Mouse (Mus musculus): ENCODE measurements around the gene Asic5. TPM values are rescaled to one million over a fixed set of nuclear protein-coding genes. Genes with fewer than 3 reads are reported as not detected.

Gene Asic5
- polyA plus RNA-seq, 1 experiment: 0.20 TPM

GRCm38 (mm10) chr3:81951785-81952184 is 30.3 kb upstream of the Asic5 start:
- no peak for TF ChIP-seq POLR2A (IDR thresholded peaks at IDR 0.05; ENCODE audit: control insufficient read depth, extremely low read depth, insufficient read depth, low read length, poor library complexity)
- TF ChIP-seq CTCF (IDR thresholded peaks at IDR 0.05; ENCODE audit: borderline replicate concordance, control insufficient read depth, extremely low read depth, insufficient read depth, low read length, poor library complexity): no peak
- 93% methylated on average over 2 of the region's 2 CpGs for WGBS
- no peak for DNase-seq

GRCm38 (mm10) chr3:81957484-81957883 is 24.6 kb upstream of the Asic5 start:
- TF ChIP-seq CTCF (IDR thresholded peaks at IDR 0.05; ENCODE audit: borderline replicate concordance, control insufficient read depth, extremely low read depth, insufficient read depth, low read length, poor library complexity) (no peak), POLR2A (IDR thresholded peaks at IDR 0.05; ENCODE audit: control insufficient read depth, extremely low read depth, insufficient read depth, low read length, poor library complexity) (no peak)
- no peak overlapping the region for H3K4me3 ChIP-seq (ENCODE audit: control insufficient read depth, insufficient read depth, low read length)
- H3K27me3 ChIP-seq (ENCODE audit: control insufficient read depth, insufficient read depth, low read length): no peaks in the 10 kb centered on the region
- H3K4me1 ChIP-seq (replicated peaks; ENCODE audit: control insufficient read depth, insufficient read depth, low read length): no peaks in the 10 kb centered on the region
- H3K36me3 ChIP-seq (ENCODE audit: control insufficient read depth, insufficient read depth, low read length): no peaks in the 10 kb centered on the region
- no peak overlapping the region for H3K27ac ChIP-seq (ENCODE audit: control insufficient read depth, insufficient read depth, low read length)
- no peak for DNase-seq
- WGBS: 85% methylated on average over 5 of the region's 5 CpGs

More at GRCm38 (mm10) chr3:81951785-81952184, 30.3 kb upstream of the Asic5 start:
- Histone ChIP-seq H3K4me1 (replicated peaks; ENCODE audit: control insufficient read depth, insufficient read depth, low read length) (no peaks in the 10 kb centered on the region), H3K27me3 (ENCODE audit: control insufficient read depth, insufficient read depth, low read length) (no peaks in the 10 kb centered on the region), H3K4me3 (ENCODE audit: control insufficient read depth, insufficient read depth, low read length) (no peak overlapping the region), H3K36me3 (ENCODE audit: control insufficient read depth, insufficient read depth, low read length) (no peaks in the 10 kb centered on the region), H3K27ac (ENCODE audit: control insufficient read depth, insufficient read depth, low read length) (no peak overlapping the region)

- H3K27me3 ChIP-seq (ENCODE audit: control insufficient read depth, insufficient read depth, low read length): no peaks in the 10 kb centered on the region
- H3K27ac ChIP-seq (ENCODE audit: control insufficient read depth, insufficient read depth, low read length): no peak overlapping the region
- TF ChIP-seq CTCF (IDR thresholded peaks at IDR 0.05; ENCODE audit: borderline replicate concordance, control insufficient read depth, extremely low read depth, insufficient read depth, low read length, poor library complexity) (no peak), POLR2A (IDR thresholded peaks at IDR 0.05; ENCODE audit: control insufficient read depth, extremely low read depth, insufficient read depth, low read length, poor library complexity) (no peak)
- no peaks in the 10 kb centered on the region for H3K36me3 ChIP-seq (ENCODE audit: control insufficient read depth, insufficient read depth, low read length)
- no peaks in the 10 kb centered on the region for H3K4me1 ChIP-seq (replicated peaks; ENCODE audit: control insufficient read depth, insufficient read depth, low read length)
- DNase-seq: no peak
- H3K4me3 ChIP-seq (ENCODE audit: control insufficient read depth, insufficient read depth, low read length): no peak overlapping the region
- WGBS: 81% methylated on average over 5 of the region's 5 CpGs
These were observed 20.8 kb upstream of the Asic5 start for GRCm38 (mm10) chr3:81961336-81961735.

GRCm38 (mm10) chr3:81963768-81964167 is 18.3 kb upstream of the Asic5 start:
- WGBS: 22% methylated on average over 5 of the region's 5 CpGs
- Histone ChIP-seq H3K4me3 (ENCODE audit: control insufficient read depth, insufficient read depth, low read length) (no peak overlapping the region), H3K36me3 (ENCODE audit: control insufficient read depth, insufficient read depth, low read length) (no peaks in the 10 kb centered on the region), H3K4me1 (replicated peaks; ENCODE audit: control insufficient read depth, insufficient read depth, low read length) (no peaks in the 10 kb centered on the region), H3K27ac (ENCODE audit: control insufficient read depth, insufficient read depth, low read length) (no peak overlapping the region), H3K27me3 (ENCODE audit: control insufficient read depth, insufficient read depth, low read length) (no peaks in the 10 kb centered on the region)
- DNase-seq: no peak
- TF ChIP-seq POLR2A (IDR thresholded peaks at IDR 0.05; ENCODE audit: control insufficient read depth, extremely low read depth, insufficient read depth, low read length, poor library complexity): no peak
- no peak for TF ChIP-seq CTCF (IDR thresholded peaks at IDR 0.05; ENCODE audit: borderline replicate concordance, control insufficient read depth, extremely low read depth, insufficient read depth, low read length, poor library complexity)

GRCm38 (mm10) chr3:81964596-81964995 is 17.5 kb upstream of the Asic5 start:
- no peak for DNase-seq
- WGBS: 72% methylated on average over 3 of the region's 3 CpGs
- Histone ChIP-seq H3K36me3 (ENCODE audit: control insufficient read depth, insufficient read depth, low read length) (no peaks in the 10 kb centered on the region), H3K27me3 (ENCODE audit: control insufficient read depth, insufficient read depth, low read length) (no peaks in the 10 kb centered on the region), H3K4me1 (replicated peaks; ENCODE audit: control insufficient read depth, insufficient read depth, low read length) (no peaks in the 10 kb centered on the region), H3K27ac (ENCODE audit: control insufficient read depth, insufficient read depth, low read length) (no peak overlapping the region), H3K4me3 (ENCODE audit: control insufficient read depth, insufficient read depth, low read length) (no peak overlapping the region)
- TF ChIP-seq CTCF (IDR thresholded peaks at IDR 0.05; ENCODE audit: borderline replicate concordance, control insufficient read depth, extremely low read depth, insufficient read depth, low read length, poor library complexity): no peak
- TF ChIP-seq POLR2A (IDR thresholded peaks at IDR 0.05; ENCODE audit: control insufficient read depth, extremely low read depth, insufficient read depth, low read length, poor library complexity): no peak

GRCm38 (mm10) chr3:81975607-81976006 is 6.5 kb upstream of the Asic5 start:
- no peak for DNase-seq
- H3K36me3 ChIP-seq (ENCODE audit: control insufficient read depth, insufficient read depth, low read length): no peaks in the 10 kb centered on the region
- no peak for TF ChIP-seq CTCF (IDR thresholded peaks at IDR 0.05; ENCODE audit: borderline replicate concordance, control insufficient read depth, extremely low read depth, insufficient read depth, low read length, poor library complexity)
- no peak for TF ChIP-seq POLR2A (IDR thresholded peaks at IDR 0.05; ENCODE audit: control insufficient read depth, extremely low read depth, insufficient read depth, low read length, poor library complexity)
- H3K4me3 ChIP-seq (ENCODE audit: control insufficient read depth, insufficient read depth, low read length): no peak overlapping the region
- no peaks in the 10 kb centered on the region for H3K4me1 ChIP-seq (replicated peaks; ENCODE audit: control insufficient read depth, insufficient read depth, low read length)
- WGBS: 90% methylated on average over 4 of the region's 4 CpGs
- no peak overlapping the region for H3K27ac ChIP-seq (ENCODE audit: control insufficient read depth, insufficient read depth, low read length)
- H3K27me3 ChIP-seq (ENCODE audit: control insufficient read depth, insufficient read depth, low read length): no peaks in the 10 kb centered on the region

- Histone ChIP-seq H3K27me3 (ENCODE audit: control insufficient read depth, insufficient read depth, low read length) (no peaks in the 10 kb centered on the region), H3K36me3 (ENCODE audit: control insufficient read depth, insufficient read depth, low read length) (no peaks in the 10 kb centered on the region), H3K27ac (ENCODE audit: control insufficient read depth, insufficient read depth, low read length) (no peak within 1 kb of the TSS), H3K4me1 (replicated peaks; ENCODE audit: control insufficient read depth, insufficient read depth, low read length) (no peaks in the 10 kb centered on the region), H3K4me3 (ENCODE audit: control insufficient read depth, insufficient read depth, low read length) (no peak within 1 kb of the TSS)
- no peak for TF ChIP-seq POLR2A (IDR thresholded peaks at IDR 0.05; ENCODE audit: control insufficient read depth, extremely low read depth, insufficient read depth, low read length, poor library complexity)
- no peak for TF ChIP-seq CTCF (IDR thresholded peaks at IDR 0.05; ENCODE audit: borderline replicate concordance, control insufficient read depth, extremely low read depth, insufficient read depth, low read length, poor library complexity)
- DNase-seq: no peak
These were observed 6.0 kb upstream of the Asic5 start, which contains the start of gene Tdo2 for GRCm38 (mm10) chr3:81976102-81976501. Gene Tdo2, minus strand, starts transcription at chr3:81976202.

All from thymus, adult 2 months (tissue).